In genomic region chr1:181776541-181776940, GRCm38 (mm10) we compare ENCODE assay signal across 13 mouse cellular contexts.
"Had no signal": no experiment of that assay in that cellular context is flagged by ENCODE, and none has a peak within 500 bp of the region (broad histone marks: within the 10 kb centered on the region; RNA-seq: fewer than 3 reads in every experiment).

No protein-coding gene starts in this region.

- DNase-seq: kidney, adult 2 months; kidney, postnatal 10 days; kidney, postnatal 36 days; layer of hippocampus, postnatal 36 days; liver, embryonic 13.5 days; lung, adult 2 months; lung, postnatal 14 days; lung, postnatal 4 days; midbrain, embryonic 14.5 days; thymus, adult 2 months; thymus, postnatal 14 days; thymus, postnatal 4 days had no signal

- H3K27ac ChIP-seq: liver, embryonic 13.5 days had no signal

- H3K4me1 ChIP-seq: liver, embryonic 13.5 days had no signal

- H3K4me3 ChIP-seq: liver, embryonic 13.5 days had no signal

- H3K27me3 ChIP-seq: liver, embryonic 13.5 days had no signal

- H3K9ac ChIP-seq: liver, embryonic 13.5 days had no signal

- H3K4me2 ChIP-seq: liver, embryonic 13.5 days; midbrain, embryonic 11.5 days had no signal

- H3K36me3 ChIP-seq: liver, embryonic 13.5 days had no signal
